Mouse (Mus musculus) heart, embryonic 14.5 days (tissue): ENCODE measurements around the gene Gria2. TPM values are rescaled to one million over a fixed set of nuclear protein-coding genes. Genes with fewer than 3 reads are reported as not detected.

Experiments used
- ATAC-seq: fragments of 200-750 bp; cut with Nextera tagmentation; 2 replicates; pipeline ENCODE4 v1.8.0; 2017; ENCODE audit warnings: low read depth, moderate TSS enrichment; ENCODE audit not compliant: insufficient number of reproducible peaks, insufficient read depth, low FRiP score
- H3K27ac ChIP-seq, 2 experiments: fragments of 200-500 bp in 1 of 2; fragments of 300-500 bp in 1 of 2; sonication (generic) in 1 of 2; replicated peaks in 1 of 2; 2 replicates each; pipeline ENCODE4 v1.5.1; 2012 to 2014; ENCODE audit warnings: low read depth in 2 of 2, low read length in 2 of 2, control low read depth in 1 of 2, mild to moderate bottlenecking in 1 of 2, mixed read lengths in 1 of 2; ENCODE audit not compliant: control insufficient read depth in 1 of 2, insufficient read depth in 1 of 2
- H3K27me3 ChIP-seq: fragments of 300-500 bp; sonication (generic); 2 replicates; pipeline ENCODE4 v1.6.1; 2014; ENCODE audit warnings: mild to moderate bottlenecking, low read length, control low read depth; ENCODE audit not compliant: control insufficient read depth, insufficient read depth
- H3K36me3 ChIP-seq: fragments of 300-500 bp; sonication (generic); 2 replicates; pipeline ENCODE4 v1.6.1; 2014; ENCODE audit warnings: mild to moderate bottlenecking, control low read depth, low read length, mixed read lengths; ENCODE audit not compliant: control insufficient read depth, insufficient read depth
- H3K4me1 ChIP-seq, 2 experiments: fragments of 200-500 bp in 1 of 2; fragments of 300-500 bp in 1 of 2; sonication (generic) in 1 of 2; 2 replicates each; pipeline ENCODE4 v1.6.1; 2012 to 2014; ENCODE audit warnings: low read length in 2 of 2, control low read depth in 1 of 2, mixed read lengths in 1 of 2; ENCODE audit not compliant: control insufficient read depth in 2 of 2, insufficient read depth in 2 of 2
- H3K4me2 ChIP-seq: fragments of 300-500 bp; sonication (generic); 2 replicates; pipeline ENCODE4 v1.6.1; 2014; ENCODE audit warnings: mild to moderate bottlenecking, low read length
- H3K4me3 ChIP-seq, 2 experiments: fragments of 200-500 bp in 1 of 2; fragments of 300-500 bp in 1 of 2; sonication (generic) in 1 of 2; 2 replicates each; pipeline ENCODE4 v1.5.1; 2012 to 2014; ENCODE audit warnings: low read length in 2 of 2, mild to moderate bottlenecking in 2 of 2, control low read depth in 1 of 2, low read depth in 1 of 2, moderate library complexity in 1 of 2; ENCODE audit not compliant: control insufficient read depth in 1 of 2, insufficient read depth in 1 of 2
- H3K9ac ChIP-seq: fragments of 300-500 bp; sonication (generic); 2 replicates; pipeline ENCODE4 v1.6.1; 2014; ENCODE audit warnings: mild to moderate bottlenecking, low read length
- H3K9me3 ChIP-seq: fragments of 300-500 bp; sonication (generic); 2 replicates; pipeline ENCODE4 v1.6.1; 2016; ENCODE audit warnings: low read length, control low read depth; ENCODE audit not compliant: control insufficient read depth
- WGBS: fragments of 180-500 bp; shearing (Covaris S2); extraction: QIAGEN DNeasy Blood & Tissue Kit; methylation state at CpG from one replicate; pipeline ENCODE4 v1.1.7; 2014; 5-methylcytosine and 5-hydroxymethylcytosine counted together
- polyA plus RNA-seq: library from polyadenylated mRNA; unstranded; fragments of >200 nt; fragmentation: Nextera tagmentation; extraction: Ambion mirVana; gene quantifications from 2 replicates; pipeline ENCODE4 v1.2.1, GENCODE M21; 2014

Gria2 gene
- polyA plus RNA-seq = 0.82 and 1.2 TPM in 2 replicates

DNA sequence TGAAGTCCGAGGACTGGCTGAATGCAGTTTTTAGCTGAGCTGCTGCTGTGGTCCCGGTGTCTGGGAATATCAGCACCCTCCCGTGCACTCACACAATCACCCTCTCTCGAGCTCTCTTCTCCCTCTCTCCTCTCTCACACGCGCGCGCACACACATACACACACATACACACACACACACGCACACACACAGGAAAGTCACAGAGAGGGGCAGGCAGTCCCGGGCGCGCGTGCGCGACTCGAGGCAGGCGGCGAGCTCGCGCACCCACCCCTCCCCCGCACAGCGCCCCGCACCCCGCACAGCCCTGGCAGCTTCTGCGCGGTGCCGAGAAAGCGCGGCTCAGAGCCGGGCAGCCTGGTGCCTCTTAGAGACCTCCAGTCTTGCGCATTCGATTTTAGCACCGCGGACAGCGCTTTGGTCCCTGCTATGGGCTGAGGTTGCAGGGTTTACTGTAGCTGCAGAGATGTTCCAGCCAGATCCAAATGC is at the start of gene Gria2:
Gene Gria2 (minus strand): TSS at position 240 of the 486 bp plus-strand sequence.
- WGBS = under 1% methylated on average over 35 of the region's 35 CpGs
- H3K4me2 ChIP-seq = peak within 1 kb of the TSS; percentile 76
- H3K9me3 ChIP-seq = no peaks in the 10 kb centered on the region
- peaks cover 7 to 17% of the 10 kb centered on the region in 2 experiments; a peak in 3 of 4 replicates for H3K4me1 ChIP-seq
- peak; percentile 83; the same call in 1 of the 2 replicates for ATAC-seq
- H3K27me3 ChIP-seq = peaks cover 39% of the 10 kb centered on the region
- H3K9ac ChIP-seq = no peak within 1 kb of the TSS
- H3K36me3 ChIP-seq = no peaks in the 10 kb centered on the region
- H3K27ac ChIP-seq = no peak within 1 kb of the TSS
- peak within 1 kb of the TSS; percentile 27 to 37 for H3K4me3 ChIP-seq

GRCm38 (mm10) chr3:80850947-80851346 is 48.3 kb upstream of the Gria2 start:
- no peaks in the 10 kb centered on the region for H3K36me3 ChIP-seq
- 81% methylated on average over 10 of the region's 10 CpGs for WGBS
- no peaks in the 10 kb centered on the region for H3K9me3 ChIP-seq
- H3K27me3 ChIP-seq = no peaks in the 10 kb centered on the region
- no peak overlapping the region for H3K9ac ChIP-seq
- no peak for ATAC-seq
- no peak overlapping the region for H3K4me3 ChIP-seq
- no peak overlapping the region for H3K27ac ChIP-seq
- H3K4me1 ChIP-seq = no peaks in the 10 kb centered on the region
- H3K4me2 ChIP-seq = no peak overlapping the region

DNA sequence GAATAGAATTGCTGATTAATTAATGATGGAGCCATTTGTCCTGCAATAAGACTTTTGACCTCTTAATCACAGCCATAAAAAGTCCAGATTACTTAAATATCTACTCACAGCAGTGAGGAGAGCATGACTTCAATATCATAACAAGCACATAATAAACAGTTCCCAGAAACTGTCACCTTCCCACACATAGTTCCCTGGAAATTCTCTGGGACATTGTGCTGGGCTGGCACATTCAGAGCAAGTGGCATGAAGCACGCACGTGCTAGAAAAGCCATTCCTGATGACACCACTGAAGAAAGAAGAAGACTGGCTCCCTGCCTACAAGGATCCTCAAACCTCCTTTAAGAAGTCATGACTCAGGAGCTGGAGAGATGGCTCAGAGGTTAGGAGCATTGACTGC is 43.0 kb upstream of the Gria2 start:
- WGBS = 69% methylated on average over 2 of the region's 2 CpGs
- no peak overlapping the region for H3K27ac ChIP-seq
- no peaks in the 10 kb centered on the region for H3K36me3 ChIP-seq
- no peak overlapping the region for H3K9ac ChIP-seq
- H3K9me3 ChIP-seq = no peaks in the 10 kb centered on the region
- no peaks in the 10 kb centered on the region for H3K27me3 ChIP-seq
- no peak overlapping the region for H3K4me3 ChIP-seq
- ATAC-seq = no peak
- no peak overlapping the region for H3K4me2 ChIP-seq
- H3K4me1 ChIP-seq = no peaks in the 10 kb centered on the region

GRCm38 (mm10) chr3:80839845-80840244 is 37.2 kb upstream of the Gria2 start:
- Histone ChIP-seq H3K9me3 (no peaks in the 10 kb centered on the region), H3K9ac (no peak overlapping the region), H3K36me3 (no peaks in the 10 kb centered on the region), H3K4me1 (no peaks in the 10 kb centered on the region), H3K27me3 (no peaks in the 10 kb centered on the region), H3K4me2 (no peak overlapping the region), H3K27ac (no peak overlapping the region), H3K4me3 (no peak overlapping the region)
- ATAC-seq = no peak
- WGBS = 81% methylated on average over 5 of the region's 5 CpGs

- no peak for ATAC-seq
- no peaks in the 10 kb centered on the region for H3K27me3 ChIP-seq
- no peaks in the 10 kb centered on the region for H3K9me3 ChIP-seq
- H3K36me3 ChIP-seq = no peaks in the 10 kb centered on the region
- H3K4me2 ChIP-seq = no peak overlapping the region
- WGBS = 56% methylated on average over 3 of the region's 3 CpGs
- H3K9ac ChIP-seq = no peak overlapping the region
- no peaks in the 10 kb centered on the region for H3K4me1 ChIP-seq
- H3K27ac ChIP-seq = no peak overlapping the region
- H3K4me3 ChIP-seq = no peak overlapping the region
Observed at GRCm38 (mm10) chr3:80837583-80837982, 34.9 kb upstream of the Gria2 start.

- Histone ChIP-seq H3K27me3 (no peaks in the 10 kb centered on the region), H3K9ac (no peak overlapping the region)
Observed at GRCm38 (mm10) chr3:80823975-80824374, 21.3 kb upstream of the Gria2 start.

DNA sequence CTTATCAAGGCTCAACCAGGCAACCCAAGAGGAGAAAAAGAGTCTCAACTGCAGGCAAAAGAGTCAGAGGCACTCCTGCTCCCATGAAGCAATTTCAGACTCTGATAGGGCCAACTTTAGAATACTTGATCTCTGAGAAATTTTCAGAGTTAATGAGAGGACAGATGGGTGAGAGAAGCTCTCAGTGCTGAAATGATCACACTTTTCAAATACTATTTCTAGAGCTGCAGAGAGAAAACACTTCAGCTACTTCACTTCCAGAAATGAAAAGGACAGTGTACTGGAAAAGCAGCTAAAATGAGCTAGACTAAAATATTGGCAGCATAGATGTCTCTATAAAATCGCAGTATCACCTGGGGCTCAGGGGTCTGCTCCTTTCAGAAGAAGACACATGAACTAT is 16.0 kb upstream of the Gria2 start:
- Histone ChIP-seq H3K36me3 (no peaks in the 10 kb centered on the region), H3K9me3 (no peaks in the 10 kb centered on the region), H3K9ac (no peak overlapping the region), H3K4me3 (no peak overlapping the region), H3K4me1 (no peaks in the 10 kb centered on the region), H3K27me3 (no peaks in the 10 kb centered on the region), H3K4me2 (no peak overlapping the region), H3K27ac (no peak overlapping the region)
- WGBS = 73% methylated on average over 1 of the region's 1 CpGs
- ATAC-seq = no peak

More at GRCm38 (mm10) chr3:80823975-80824374, 21.3 kb upstream of the Gria2 start:
- Histone ChIP-seq H3K9me3 (no peaks in the 10 kb centered on the region), H3K4me3 (no peak overlapping the region), H3K36me3 (no peaks in the 10 kb centered on the region), H3K4me1 (no peaks in the 10 kb centered on the region), H3K27ac (no peak overlapping the region), H3K4me2 (no peak overlapping the region)
- 85% methylated on average over 1 of the region's 1 CpGs for WGBS
- ATAC-seq = no peak

GRCm38 (mm10) chr3:80813734-80814133 is 11.1 kb upstream of the Gria2 start:
- Histone ChIP-seq H3K4me1 (no peaks in the 10 kb centered on the region), H3K27me3 (no peaks in the 10 kb centered on the region), H3K9ac (no peak overlapping the region), H3K4me2 (no peak overlapping the region), H3K36me3 (no peaks in the 10 kb centered on the region), H3K4me3 (no peak overlapping the region), H3K27ac (no peak overlapping the region), H3K9me3 (no peaks in the 10 kb centered on the region)
- ATAC-seq = no peak
